Mouse (Mus musculus) myocyte (in vitro differentiated cells): ENCODE measurements at regions not wholly inside any gene's neighbourhood (a gene's known extent, or its start where the extent isn't known, plus 50 kb on each side); places are given as distances from the start of the nearest gene placed in this dataset.

Experiments
- H3K27me3 ChIP-seq: one replicate; pipeline ENCODE4 v1.6.1; 2011; ENCODE audit not compliant: control insufficient read depth, insufficient read depth, insufficient read length
- H3K36me3 ChIP-seq: one replicate; pipeline ENCODE4 v1.6.1; 2011; ENCODE audit not compliant: control insufficient read depth, insufficient read depth
- H3K4me2 ChIP-seq: one replicate; pipeline ENCODE4 v1.6.1; 2011; ENCODE audit warnings: low read depth, control low read depth
- H3K4me3 ChIP-seq: one replicate; pipeline ENCODE4 v1.5.1; 2011; ENCODE audit warnings: mild to moderate bottlenecking, control low read depth, moderate library complexity
- H3K79me2 ChIP-seq: one replicate; pipeline ENCODE4 v1.6.1; 2011; ENCODE audit not compliant: control insufficient read depth, insufficient read depth
- H3ac ChIP-seq: one replicate; pipeline ENCODE4 v1.6.1; 2011; ENCODE audit not compliant: control insufficient read depth, insufficient read length
- CEBPB ChIP-seq: IDR thresholded peaks from 2 replicates; pipeline ENCODE4 v1.6.1; 2011; ENCODE audit warnings: mild to moderate bottlenecking, moderate library complexity; ENCODE audit not compliant: poor library complexity, insufficient read depth, severe bottlenecking
- E2F4 ChIP-seq: IDR thresholded peaks from one replicate; pipeline ENCODE4 v1.6.1; 2011; ENCODE audit warnings: mild to moderate bottlenecking, control low read depth, moderate library complexity; ENCODE audit not compliant: insufficient read depth
- MAX ChIP-seq: IDR thresholded peaks from one replicate; pipeline ENCODE4 v1.6.1; 2011; ENCODE audit warnings: low read depth, mild to moderate bottlenecking, control low read depth
- MYOD1 ChIP-seq, 3 experiments: IDR thresholded peaks; one replicate each; pipeline ENCODE4 v1.6.1; 2011; ENCODE audit warnings: control low read depth in 2 of 3, low read depth in 2 of 3, mild to moderate bottlenecking in 2 of 3, moderate library complexity in 1 of 3; ENCODE audit not compliant: insufficient read length in 2 of 3, control insufficient read depth in 1 of 3
- MYOG ChIP-seq, 3 experiments: IDR thresholded peaks; one replicate each; pipeline ENCODE4 v1.6.1; 2011; ENCODE audit warnings: control low read depth in 2 of 3, low read depth in 2 of 3, mild to moderate bottlenecking in 2 of 3; ENCODE audit not compliant: insufficient read length in 2 of 3, control insufficient read depth in 1 of 3, insufficient read depth in 1 of 3
- POLR2A ChIP-seq: IDR thresholded peaks from one replicate; pipeline ENCODE4 v1.6.1; 2011; ENCODE audit warnings: low read depth, mild to moderate bottlenecking, control low read depth, moderate library complexity; ENCODE audit not compliant: insufficient read length
- POLR2AphosphoS2 ChIP-seq: IDR thresholded peaks from one replicate; pipeline ENCODE4 v1.6.1; 2011; ENCODE audit warnings: low read depth, control low read depth; ENCODE audit not compliant: insufficient read length
- REST ChIP-seq: IDR thresholded peaks from one replicate; pipeline ENCODE4 v1.6.1; 2011; ENCODE audit warnings: mild to moderate bottlenecking, control low read depth, moderate library complexity; ENCODE audit not compliant: insufficient read depth, insufficient read length
- SRF ChIP-seq: IDR thresholded peaks from one replicate; pipeline ENCODE4 v1.6.1; 2011; ENCODE audit warnings: low read depth; ENCODE audit not compliant: control insufficient read depth, insufficient read length
- TCF12 ChIP-seq: IDR thresholded peaks from one replicate; pipeline ENCODE4 v1.6.1; 2011; ENCODE audit warnings: mild to moderate bottlenecking, control low read depth; ENCODE audit not compliant: poor library complexity, insufficient read depth, severe bottlenecking
- TCF3 ChIP-seq: IDR thresholded peaks from one replicate; pipeline ENCODE4 v1.6.1; 2011; ENCODE audit warnings: low read depth, control low read depth; ENCODE audit not compliant: insufficient read length
- USF1 ChIP-seq: IDR thresholded peaks from one replicate; pipeline ENCODE4 v1.6.1; 2011; ENCODE audit warnings: low read depth, mild to moderate bottlenecking, control low read depth, moderate library complexity

GRCm38 (mm10) chr8:77803147-77803903 lies 79.1 kb upstream of the Ednra start:
- H3K4me2 ChIP-seq: no peak overlapping the region

GRCm38 (mm10) chr8:77804536-77804935 lies 80.3 kb upstream of the Ednra start:
- Histone ChIP-seq H3K27me3 (no peaks in the 10 kb centered on the region), H3ac (no peak overlapping the region), H3K36me3 (no peaks in the 10 kb centered on the region), H3K79me2 (no peaks in the 10 kb centered on the region), H3K4me2 (peak overlapping the region; percentile 62), H3K4me3 (no peak overlapping the region)
- TF ChIP-seq TCF12 (no peak), POLR2AphosphoS2 (no peak), MAX (no peak), MYOG (IDR thresholded peaks at IDR 0.05; ENCODE audit: control insufficient read depth in 1 of 3, insufficient read depth in 1 of 3, insufficient read length in 2 of 3, low read depth in 2 of 3) (no peak), POLR2A (no peak), SRF (no peak), TCF3 (no peak), CEBPB (no peak), E2F4 (no peak), USF1 (no peak), MYOD1 (IDR thresholded peaks at IDR 0.05; ENCODE audit: control insufficient read depth in 1 of 3, insufficient read length in 2 of 3, low read depth in 2 of 3) (no peak), REST (no peak)

More at GRCm38 (mm10) chr8:77803147-77803903, 79.1 kb upstream of the Ednra start:
- Histone ChIP-seq H3ac (no peak overlapping the region), H3K27me3 (no peaks in the 10 kb centered on the region), H3K36me3 (no peaks in the 10 kb centered on the region), H3K79me2 (no peaks in the 10 kb centered on the region), H3K4me3 (no peak overlapping the region)
- TF ChIP-seq E2F4 (no peak), MYOG (IDR thresholded peaks at IDR 0.05; ENCODE audit: control insufficient read depth in 1 of 3, insufficient read depth in 1 of 3, insufficient read length in 2 of 3, low read depth in 2 of 3) (no peak), MAX (no peak), POLR2AphosphoS2 (no peak), MYOD1 (IDR thresholded peaks at IDR 0.05; ENCODE audit: control insufficient read depth in 1 of 3, insufficient read length in 2 of 3, low read depth in 2 of 3) (no peak)

GRCm38 (mm10) chr8:77804956-77805355 lies 80.7 kb upstream of the Ednra start:
- Histone ChIP-seq H3K4me3 (no peak overlapping the region), H3K4me2 (peak overlapping the region; percentile 62), H3K27me3 (no peaks in the 10 kb centered on the region), H3ac (no peak overlapping the region), H3K79me2 (no peaks in the 10 kb centered on the region), H3K36me3 (no peaks in the 10 kb centered on the region)
- TF ChIP-seq USF1 (no peak), SRF (no peak), TCF3 (no peak), CEBPB (no peak), E2F4 (no peak), REST (no peak), MYOD1 (IDR thresholded peaks at IDR 0.05; ENCODE audit: control insufficient read depth in 1 of 3, insufficient read length in 2 of 3, low read depth in 2 of 3) (no peak), POLR2A (no peak), POLR2AphosphoS2 (no peak), TCF12 (no peak), MAX (no peak), MYOG (IDR thresholded peaks at IDR 0.05; ENCODE audit: control insufficient read depth in 1 of 3, insufficient read depth in 1 of 3, insufficient read length in 2 of 3, low read depth in 2 of 3) (no peak)

GRCm38 (mm10) chr8:77805657-77806056 lies 81.4 kb upstream of the Ednra start:
- H3K79me2 ChIP-seq: no peaks in the 10 kb centered on the region
- TF ChIP-seq USF1 (peak; percentile 68), POLR2AphosphoS2 (no peak), CEBPB (no peak)
- H3K4me3 ChIP-seq: no peak overlapping the region
- no peaks in the 10 kb centered on the region for H3K27me3 ChIP-seq
- H3K4me2 ChIP-seq: peak overlapping the region; percentile 62
- no peak overlapping the region for H3ac ChIP-seq
- no peaks in the 10 kb centered on the region for H3K36me3 ChIP-seq

- Histone ChIP-seq H3K4me3 (no peak overlapping the region), H3K79me2 (no peaks in the 10 kb centered on the region), H3K36me3 (no peaks in the 10 kb centered on the region), H3K27me3 (no peaks in the 10 kb centered on the region), H3K4me2 (no peak overlapping the region), H3ac (no peak overlapping the region)
- no peak for TF ChIP-seq USF1
- no peak for TF ChIP-seq MYOG (IDR thresholded peaks at IDR 0.05; ENCODE audit: control insufficient read depth in 1 of 3, insufficient read depth in 1 of 3, insufficient read length in 2 of 3, low read depth in 2 of 3)
- TF ChIP-seq E2F4: no peak
- TF ChIP-seq POLR2AphosphoS2: no peak
- no peak for TF ChIP-seq CEBPB
- no peak for TF ChIP-seq SRF
- no peak for TF ChIP-seq MYOD1 (IDR thresholded peaks at IDR 0.05; ENCODE audit: control insufficient read depth in 1 of 3, insufficient read length in 2 of 3, low read depth in 2 of 3)
- no peak for TF ChIP-seq MAX
Observed at GRCm38 (mm10) chr8:77814796-77815647, 90.8 kb upstream of the Ednra start.
